Mouse (Mus musculus): ENCODE measurements around the gene Hdac10. TPM values are rescaled to one million over a fixed set of nuclear protein-coding genes. Genes with fewer than 3 reads are reported as not detected.

Hdac10 gene
- polyA plus RNA-seq, 1 experiment, result 3.8 TPM

- TF ChIP-seq GATA1 (IDR thresholded peaks at IDR 0.05; ENCODE audit: borderline replicate concordance, low read length) (no peak), FLI1 (IDR thresholded peaks at IDR 0.05; ENCODE audit: low read length) (no peak)
- Histone ChIP-seq H3K9me3 (peaks cover 14% of the 10 kb centered on the region), H3K36me3 (replicated peaks; ENCODE audit: low read length) (no peaks in the 10 kb centered on the region), H3K4me3 (replicated peaks) (peak within 1 kb of the TSS; percentile 92), H3K27me3 (replicated peaks) (peaks cover 88% of the 10 kb centered on the region), H3K4me1 (peaks cover 51% of the 10 kb centered on the region)
Observed at GRCm38 (mm10) chr15:89149271-89150040, 21.0 kb upstream of the Hdac10 start, which contains the start of gene Mapk11. Gene Mapk11, minus strand, starts transcription at chr15:89149628.

- Histone ChIP-seq H3K4me1 (peaks cover 51% of the 10 kb centered on the region), H3K27me3 (replicated peaks) (peaks cover 88% of the 10 kb centered on the region), H3K36me3 (replicated peaks; ENCODE audit: low read length) (no peaks in the 10 kb centered on the region), H3K9me3 (peaks cover 14% of the 10 kb centered on the region), H3K4me3 (replicated peaks) (peak overlapping the region; percentile 92)
- TF ChIP-seq GATA1 (IDR thresholded peaks at IDR 0.05; ENCODE audit: borderline replicate concordance, low read length) (no peak), FLI1 (IDR thresholded peaks at IDR 0.05; ENCODE audit: low read length) (no peak)
Observed at GRCm38 (mm10) chr15:89148496-89149270, 20.2 kb upstream of the Hdac10 start.

GRCm38 (mm10) chr15:89147895-89148294 is 19.4 kb upstream of the Hdac10 start:
- Histone ChIP-seq H3K4me3 (replicated peaks) (no peak overlapping the region), H3K9me3 (peaks cover 14% of the 10 kb centered on the region), H3K36me3 (replicated peaks; ENCODE audit: low read length) (no peaks in the 10 kb centered on the region), H3K4me1 (peaks cover 55% of the 10 kb centered on the region), H3K27me3 (replicated peaks) (peaks cover 91% of the 10 kb centered on the region)
- TF ChIP-seq FLI1 (IDR thresholded peaks at IDR 0.05; ENCODE audit: low read length), result no peak
- TF ChIP-seq GATA1 (IDR thresholded peaks at IDR 0.05; ENCODE audit: borderline replicate concordance, low read length), result no peak

DNA sequence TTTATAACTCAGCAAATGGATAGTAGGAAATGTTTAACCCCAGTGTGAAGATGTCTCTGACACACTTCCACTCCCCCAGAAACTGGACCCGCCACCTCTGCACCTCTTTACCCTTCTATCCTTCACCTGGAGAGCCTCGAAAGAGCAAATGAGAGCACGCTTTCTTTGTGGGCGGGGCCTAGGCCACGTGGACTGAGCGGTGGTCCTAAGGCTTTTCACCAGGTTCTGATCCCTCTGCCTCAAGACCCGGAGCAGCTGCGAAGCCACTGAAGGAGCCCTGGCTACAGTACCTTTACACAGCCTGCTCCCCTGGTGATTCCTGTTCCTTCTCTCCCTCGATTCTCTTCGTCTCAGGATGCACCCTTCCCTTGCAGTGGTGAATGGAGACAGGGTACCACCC is 19.0 kb upstream of the Hdac10 start:
- Histone ChIP-seq H3K4me1 (peaks cover 55% of the 10 kb centered on the region), H3K27me3 (replicated peaks) (peaks cover 91% of the 10 kb centered on the region)

GRCm38 (mm10) chr15:89147024-89147423 is 18.5 kb upstream of the Hdac10 start:
- Histone ChIP-seq H3K9me3 (peaks cover 14% of the 10 kb centered on the region), H3K4me1 (peaks cover 55% of the 10 kb centered on the region), H3K27me3 (replicated peaks) (peaks cover 91% of the 10 kb centered on the region), H3K36me3 (replicated peaks; ENCODE audit: low read length) (no peaks in the 10 kb centered on the region), H3K4me3 (replicated peaks) (no peak overlapping the region)
- TF ChIP-seq GATA1 (IDR thresholded peaks at IDR 0.05; ENCODE audit: borderline replicate concordance, low read length) (no peak), FLI1 (IDR thresholded peaks at IDR 0.05; ENCODE audit: low read length) (no peak)

More for the DNA sequence above, 19.0 kb upstream of the Hdac10 start:
- TF ChIP-seq FLI1 (IDR thresholded peaks at IDR 0.05; ENCODE audit: low read length) (no peak), GATA1 (IDR thresholded peaks at IDR 0.05; ENCODE audit: borderline replicate concordance, low read length) (no peak)
- Histone ChIP-seq H3K9me3 (peaks cover 14% of the 10 kb centered on the region), H3K4me3 (replicated peaks) (no peak overlapping the region), H3K36me3 (replicated peaks; ENCODE audit: low read length) (no peaks in the 10 kb centered on the region)

- TF ChIP-seq FLI1 (IDR thresholded peaks at IDR 0.05; ENCODE audit: low read length) (no peak), GATA1 (IDR thresholded peaks at IDR 0.05; ENCODE audit: borderline replicate concordance, low read length) (no peak)
- peak overlapping the region; percentile 70 for H3K4me3 ChIP-seq (replicated peaks)
- H3K27me3 ChIP-seq (replicated peaks), result peaks cover 95% of the 10 kb centered on the region
Observed at GRCm38 (mm10) chr15:89146537-89146936, 18.0 kb upstream of the Hdac10 start.

DNA sequence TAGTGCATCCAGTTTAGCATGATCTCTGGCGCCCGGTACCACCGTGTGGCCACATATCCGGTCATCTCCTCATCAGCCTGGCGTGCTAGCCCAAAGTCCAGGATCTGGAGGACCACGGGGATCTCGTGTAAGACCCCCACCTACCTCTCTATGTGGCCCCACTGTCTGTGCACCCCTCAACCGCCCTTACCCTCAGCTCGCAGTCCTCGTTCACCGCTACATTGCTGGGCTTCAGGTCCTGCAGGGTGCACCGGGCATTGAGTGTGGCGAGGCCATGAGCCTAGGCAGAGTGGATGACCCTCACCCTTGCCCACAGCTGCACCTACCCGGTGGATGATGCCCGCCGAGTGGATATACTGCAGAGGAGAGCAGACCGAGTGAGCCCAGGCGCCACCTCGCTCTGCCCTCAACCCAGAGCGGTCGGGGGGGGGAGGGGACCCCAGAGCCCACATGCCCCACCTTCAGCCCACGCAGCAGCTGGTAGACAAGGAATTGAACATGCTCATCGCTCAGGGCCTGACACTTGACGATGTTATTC is 17.4 kb upstream of the Hdac10 start:
- Histone ChIP-seq H3K36me3 (replicated peaks; ENCODE audit: low read length) (no peaks in the 10 kb centered on the region), H3K27me3 (replicated peaks) (peaks cover 99% of the 10 kb centered on the region), H3K4me3 (replicated peaks) (no peak overlapping the region), H3K4me1 (peaks cover 59% of the 10 kb centered on the region), H3K9me3 (peaks cover 14% of the 10 kb centered on the region)
- TF ChIP-seq GATA1 (IDR thresholded peaks at IDR 0.05; ENCODE audit: borderline replicate concordance, low read length) (no peak), FLI1 (IDR thresholded peaks at IDR 0.05; ENCODE audit: low read length) (no peak)

More at GRCm38 (mm10) chr15:89146537-89146936, 18.0 kb upstream of the Hdac10 start:
- peaks cover 55% of the 10 kb centered on the region for H3K4me1 ChIP-seq
- H3K36me3 ChIP-seq (replicated peaks; ENCODE audit: low read length), result no peaks in the 10 kb centered on the region
- H3K9me3 ChIP-seq, result peaks cover 14% of the 10 kb centered on the region

- Histone ChIP-seq H3K4me3 (replicated peaks) (no peak overlapping the region), H3K4me1 (peaks cover 65% of the 10 kb centered on the region), H3K9me3 (peaks cover 14% of the 10 kb centered on the region), H3K27me3 (replicated peaks) (peaks cover 100% of the 10 kb centered on the region), H3K36me3 (replicated peaks; ENCODE audit: low read length) (no peaks in the 10 kb centered on the region)
- TF ChIP-seq GATA1 (IDR thresholded peaks at IDR 0.05; ENCODE audit: borderline replicate concordance, low read length) (no peak), FLI1 (IDR thresholded peaks at IDR 0.05; ENCODE audit: low read length) (no peak)
Observed at GRCm38 (mm10) chr15:89144965-89145364, 16.5 kb upstream of the Hdac10 start.

DNA sequence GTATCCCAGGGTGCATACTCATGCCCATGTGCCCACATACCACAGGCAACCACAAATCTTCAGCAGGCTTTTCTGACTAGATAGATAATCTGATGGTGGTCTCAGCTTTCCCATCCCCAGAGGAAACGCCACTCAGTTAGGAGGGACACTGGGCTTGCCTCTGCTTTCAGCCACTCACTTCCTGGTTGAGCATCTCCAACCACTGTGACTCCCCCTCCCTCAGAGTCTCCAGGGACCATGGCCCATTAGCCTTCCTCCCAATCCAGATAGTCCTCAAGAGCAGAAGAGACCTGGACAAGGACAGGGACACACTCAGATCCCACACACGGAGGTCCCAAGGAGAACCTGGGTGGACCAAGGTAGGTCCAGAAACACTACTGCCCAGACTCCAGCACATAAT is 14.6 kb upstream of the Hdac10 start:
- H3K4me1 ChIP-seq, result peaks cover 49% of the 10 kb centered on the region
- H3K36me3 ChIP-seq (replicated peaks; ENCODE audit: low read length), result no peaks in the 10 kb centered on the region
- H3K9me3 ChIP-seq, result peaks cover 10% of the 10 kb centered on the region
- H3K4me3 ChIP-seq (replicated peaks), result no peak overlapping the region
- TF ChIP-seq GATA1 (IDR thresholded peaks at IDR 0.05; ENCODE audit: borderline replicate concordance, low read length), result no peak
- TF ChIP-seq FLI1 (IDR thresholded peaks at IDR 0.05; ENCODE audit: low read length), result no peak
- peaks cover 100% of the 10 kb centered on the region for H3K27me3 ChIP-seq (replicated peaks)
